Mouse (Mus musculus): ENCODE data around the gene Uqcc2. TPM values are rescaled to one million over a fixed set of nuclear protein-coding genes. Genes with fewer than 3 reads are reported as not detected.

The Uqcc2 gene
- 233 and 255 TPM in 2 replicates for polyA plus RNA-seq (2012; rRNA removed)
- 308 and 343 TPM in 2 replicates for polyA plus RNA-seq (2014; fragmentation: Nextera tagmentation; extraction: Ambion mirVana)

DNA sequence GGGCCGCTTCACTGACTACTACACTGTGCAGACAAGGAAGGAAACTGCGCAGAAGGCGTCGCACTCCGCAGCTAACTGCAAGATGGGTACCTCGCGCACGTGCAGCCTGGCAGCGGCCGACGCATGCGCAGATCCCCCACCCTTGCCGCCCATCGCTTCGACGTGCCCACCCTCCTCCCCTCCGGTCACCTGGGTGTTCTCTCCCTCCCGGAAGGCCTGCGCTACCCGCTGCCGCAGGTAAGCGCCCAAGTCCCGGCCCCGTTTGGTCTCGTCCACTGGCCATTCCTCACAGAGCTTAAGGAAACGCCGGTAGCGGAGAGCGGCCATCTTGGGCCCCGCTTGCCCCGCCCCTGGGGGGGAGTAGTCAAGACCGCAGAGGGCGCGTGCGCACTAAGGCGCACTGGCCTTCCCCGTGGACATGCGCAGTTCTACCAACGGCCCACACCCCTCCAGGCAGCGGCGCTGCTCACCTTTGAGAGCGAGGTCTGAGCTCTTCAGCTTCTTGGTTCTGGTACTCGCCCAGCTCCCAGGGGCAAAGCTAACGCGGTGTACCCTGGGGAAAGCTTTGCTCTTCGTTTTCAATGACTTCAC is at the start of gene Uqcc2:
Gene Uqcc2, minus strand, starts transcription at position 366 of the 591 bp plus-strand sequence.
- Histone ChIP-seq H3K9ac (ENCODE audit: low read depth, low read length, severe bottlenecking) (peak within 1 kb of the TSS; percentile 73), H3K4me1 (ENCODE audit: control insufficient read depth, insufficient read depth, low read length) (peaks cover 21% of the 10 kb centered on the region), H3K27me3 (ENCODE audit: control insufficient read depth, insufficient read depth, low read length) (no peaks in the 10 kb centered on the region), H3K9me3 (ENCODE audit: control insufficient read depth, low read length) (no peaks in the 10 kb centered on the region), H3K27ac (replicated peaks; ENCODE audit: low read depth, low read length) (peak within 1 kb of the TSS; percentile 64; the same call in 1 of the 2 replicates), H3K4me3 (replicated peaks; ENCODE audit: low read length) (peak within 1 kb of the TSS; percentile 71), H3K4me2 (replicated peaks; ENCODE audit: low read depth, low read length, severe bottlenecking) (peak within 1 kb of the TSS; percentile 52), H3K36me3 (ENCODE audit: control insufficient read depth, insufficient read depth, low read length) (peaks cover 15% of the 10 kb centered on the region)
- WGBS: under 1% methylated on average over 46 of the region's 46 CpGs
- ATAC-seq (ENCODE audit: low FRiP score, low read depth) (peak; percentile 94), DNase-seq (ENCODE audit: low spot score) (peak; percentile 99)
- peak; percentile 92 for TF ChIP-seq POLR2A (IDR thresholded peaks at IDR 0.05; ENCODE audit: borderline replicate concordance, extremely low read depth, insufficient read depth, insufficient read length)

DNA sequence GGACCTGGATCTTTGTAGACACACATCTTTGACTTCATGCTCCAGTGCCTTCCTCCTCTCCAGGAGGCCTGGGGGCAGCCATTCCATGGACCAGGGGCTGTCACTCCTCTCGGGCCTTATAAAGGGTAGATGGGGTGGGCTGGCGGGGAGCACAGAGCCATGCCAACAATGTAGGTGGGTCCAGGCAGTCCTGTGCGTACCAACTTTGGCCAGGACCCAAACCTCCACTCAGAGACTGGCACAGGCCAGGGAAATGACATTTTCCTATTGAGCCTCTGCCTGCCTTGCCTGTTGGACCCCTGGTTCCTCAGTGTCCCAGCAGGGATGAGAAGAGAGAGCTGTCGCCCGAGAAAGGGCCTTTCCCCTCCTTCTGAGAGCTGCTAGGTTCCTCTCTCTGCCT is 48.7 kb upstream of the Uqcc2 start:
- H3K4me2 ChIP-seq (replicated peaks; ENCODE audit: low read depth, low read length, severe bottlenecking): no peak overlapping the region
- H3K36me3 ChIP-seq (ENCODE audit: control insufficient read depth, insufficient read depth, low read length): no peaks in the 10 kb centered on the region
- ATAC-seq (ENCODE audit: low FRiP score, low read depth) (no peak), DNase-seq (ENCODE audit: low spot score) (no peak)
- peaks cover 5% of the 10 kb centered on the region; the same call in 1 of the 2 replicates for H3K4me1 ChIP-seq (ENCODE audit: control insufficient read depth, insufficient read depth, low read length)
- WGBS: 77% methylated on average over 5 of the region's 5 CpGs
- TF ChIP-seq POLR2A (IDR thresholded peaks at IDR 0.05; ENCODE audit: borderline replicate concordance, extremely low read depth, insufficient read depth, insufficient read length): no peak
- no peaks in the 10 kb centered on the region for H3K9me3 ChIP-seq (ENCODE audit: control insufficient read depth, low read length)
- H3K9ac ChIP-seq (ENCODE audit: low read depth, low read length, severe bottlenecking): no peak overlapping the region
- H3K27ac ChIP-seq (replicated peaks; ENCODE audit: low read depth, low read length): no peak overlapping the region
- H3K27me3 ChIP-seq (ENCODE audit: control insufficient read depth, insufficient read depth, low read length): no peaks in the 10 kb centered on the region
- no peak overlapping the region for H3K4me3 ChIP-seq (replicated peaks; ENCODE audit: low read length)

DNA sequence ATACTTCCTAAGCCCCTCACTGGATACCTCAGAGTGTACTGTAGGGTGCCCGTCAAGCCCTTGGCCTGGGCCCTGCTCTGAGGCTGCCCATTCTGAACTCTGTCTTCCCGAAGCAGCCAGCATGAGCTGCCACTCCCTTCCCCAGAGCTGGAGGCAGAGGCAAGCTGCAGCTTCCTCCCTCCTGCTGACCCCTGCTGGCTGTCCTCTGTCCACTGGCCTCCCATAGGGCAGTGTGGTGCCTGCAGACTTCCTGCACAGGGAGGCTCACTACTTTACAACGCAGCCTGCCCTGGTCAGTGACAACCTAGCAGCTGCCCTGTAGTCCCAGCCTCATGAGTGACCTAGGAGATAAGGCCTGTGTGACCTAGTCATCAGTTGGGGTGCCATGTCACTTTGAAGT is 48.0 kb upstream of the Uqcc2 start:
- no peak overlapping the region for H3K4me2 ChIP-seq (replicated peaks; ENCODE audit: low read depth, low read length, severe bottlenecking)
- H3K36me3 ChIP-seq (ENCODE audit: control insufficient read depth, insufficient read depth, low read length): no peaks in the 10 kb centered on the region
- no peak overlapping the region for H3K4me3 ChIP-seq (replicated peaks; ENCODE audit: low read length)
- DNase-seq (ENCODE audit: low spot score): no peak
- H3K27ac ChIP-seq (replicated peaks; ENCODE audit: low read depth, low read length): no peak overlapping the region
- WGBS: 40% methylated on average over 3 of the region's 3 CpGs
- H3K9me3 ChIP-seq (ENCODE audit: control insufficient read depth, low read length): no peaks in the 10 kb centered on the region
- H3K4me1 ChIP-seq (ENCODE audit: control insufficient read depth, insufficient read depth, low read length): peaks cover 5% of the 10 kb centered on the region; the same call in 1 of the 2 replicates
- H3K9ac ChIP-seq (ENCODE audit: low read depth, low read length, severe bottlenecking): no peak overlapping the region
- no peak for TF ChIP-seq POLR2A (IDR thresholded peaks at IDR 0.05; ENCODE audit: borderline replicate concordance, extremely low read depth, insufficient read depth, insufficient read length)
- no peaks in the 10 kb centered on the region for H3K27me3 ChIP-seq (ENCODE audit: control insufficient read depth, insufficient read depth, low read length)
- no peak for ATAC-seq (ENCODE audit: low FRiP score, low read depth)

DNA sequence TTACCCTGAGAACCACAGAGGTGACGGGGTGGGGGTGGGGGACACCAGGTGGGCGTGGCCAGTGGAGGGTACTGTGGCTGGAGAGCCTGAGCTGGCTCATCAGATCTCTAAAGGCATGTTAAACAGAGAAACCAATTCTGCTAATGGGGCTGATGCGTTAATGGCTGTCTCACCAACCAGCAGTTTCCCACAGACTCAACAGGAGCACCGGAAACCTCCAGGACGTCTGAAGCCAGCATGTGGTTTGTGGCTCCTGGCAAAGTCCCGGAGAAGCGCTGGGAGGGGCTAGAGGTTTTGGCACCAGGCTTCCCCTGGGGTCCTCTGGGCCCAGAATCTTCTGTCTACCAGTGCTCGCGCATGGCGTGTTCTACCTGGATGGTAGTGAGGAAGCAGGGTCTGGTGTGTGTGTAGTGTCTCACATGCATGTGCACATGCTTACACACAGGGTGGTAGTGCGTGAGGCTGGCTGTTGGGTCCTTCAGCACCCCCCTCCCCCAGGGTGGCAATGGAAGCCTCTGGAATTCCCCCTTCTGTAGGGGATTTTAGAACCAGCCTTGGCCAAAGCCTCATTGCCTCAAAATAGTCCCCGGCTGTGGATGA is 46.1 kb upstream of the Uqcc2 start:
- H3K27ac ChIP-seq (replicated peaks; ENCODE audit: low read depth, low read length): no peak overlapping the region
- 43% methylated on average over 12 of the region's 12 CpGs for WGBS
- DNase-seq (ENCODE audit: low spot score) (no peak), ATAC-seq (ENCODE audit: low FRiP score, low read depth) (no peak)
- H3K4me2 ChIP-seq (replicated peaks; ENCODE audit: low read depth, low read length, severe bottlenecking): no peak overlapping the region
- H3K27me3 ChIP-seq (ENCODE audit: control insufficient read depth, insufficient read depth, low read length): no peaks in the 10 kb centered on the region
- H3K9ac ChIP-seq (ENCODE audit: low read depth, low read length, severe bottlenecking): 0 out of 2 replicates have a peak overlapping the region, but pooled peaks have one; percentile 16
- no peak overlapping the region for H3K4me3 ChIP-seq (replicated peaks; ENCODE audit: low read length)
- H3K36me3 ChIP-seq (ENCODE audit: control insufficient read depth, insufficient read depth, low read length): no peaks in the 10 kb centered on the region
- TF ChIP-seq POLR2A (IDR thresholded peaks at IDR 0.05; ENCODE audit: borderline replicate concordance, extremely low read depth, insufficient read depth, insufficient read length): no peak
- H3K4me1 ChIP-seq (ENCODE audit: control insufficient read depth, insufficient read depth, low read length): peaks cover 16% of the 10 kb centered on the region
- H3K9me3 ChIP-seq (ENCODE audit: control insufficient read depth, low read length): no peaks in the 10 kb centered on the region

DNA sequence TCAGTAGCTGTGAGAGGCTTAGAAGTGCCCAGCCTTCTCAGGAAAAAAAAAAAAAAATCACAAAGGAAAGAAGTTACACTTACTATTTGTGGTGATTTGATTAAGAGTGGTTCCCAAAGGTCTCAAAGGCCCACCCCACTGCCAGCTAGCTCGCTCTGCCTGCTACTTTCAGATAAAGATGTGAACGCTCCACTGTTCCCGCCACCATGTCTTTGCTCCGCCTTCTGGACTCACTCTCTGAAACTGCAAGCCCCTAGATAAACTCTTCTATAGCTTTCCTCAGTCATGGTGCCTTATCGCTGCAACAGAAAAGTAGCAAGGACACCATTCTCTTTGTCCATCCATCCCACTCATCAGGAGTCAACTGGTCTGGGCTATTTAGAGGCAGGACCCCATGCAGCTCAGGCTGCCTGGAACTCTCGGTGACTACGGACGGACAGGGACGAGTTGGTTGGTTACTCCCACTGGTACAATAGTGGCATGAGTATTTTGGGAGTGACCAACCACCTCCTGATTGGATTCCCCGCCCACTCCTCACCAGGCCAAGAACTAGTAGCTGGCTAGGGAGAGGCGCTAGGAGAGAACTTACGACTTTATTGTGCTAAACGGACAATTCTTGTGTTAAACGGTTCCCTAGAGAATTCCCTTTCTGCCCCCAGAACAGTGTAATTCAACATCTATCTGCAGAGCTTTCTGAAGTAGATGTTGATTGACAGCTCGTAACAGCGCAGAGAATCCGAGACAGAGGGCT is 44.9 kb upstream of the Uqcc2 start:
- Histone ChIP-seq H3K27me3 (ENCODE audit: control insufficient read depth, insufficient read depth, low read length) (no peaks in the 10 kb centered on the region), H3K36me3 (ENCODE audit: control insufficient read depth, insufficient read depth, low read length) (no peaks in the 10 kb centered on the region), H3K4me1 (ENCODE audit: control insufficient read depth, insufficient read depth, low read length) (peaks cover 16% of the 10 kb centered on the region), H3K4me3 (replicated peaks; ENCODE audit: low read length) (no peak overlapping the region), H3K27ac (replicated peaks; ENCODE audit: low read depth, low read length) (no peak overlapping the region), H3K9ac (ENCODE audit: low read depth, low read length, severe bottlenecking) (no peak overlapping the region), H3K4me2 (replicated peaks; ENCODE audit: low read depth, low read length, severe bottlenecking) (no peak overlapping the region), H3K9me3 (ENCODE audit: control insufficient read depth, low read length) (no peaks in the 10 kb centered on the region)
- DNase-seq (ENCODE audit: low spot score) (no peak), ATAC-seq (ENCODE audit: low FRiP score, low read depth) (no peak)
- no peak for TF ChIP-seq POLR2A (IDR thresholded peaks at IDR 0.05; ENCODE audit: borderline replicate concordance, extremely low read depth, insufficient read depth, insufficient read length)
- 89% methylated on average over 17 of the region's 17 CpGs for WGBS
